10 mouse cellular contexts compared by ENCODE assay signal in the genomic region with DNA sequence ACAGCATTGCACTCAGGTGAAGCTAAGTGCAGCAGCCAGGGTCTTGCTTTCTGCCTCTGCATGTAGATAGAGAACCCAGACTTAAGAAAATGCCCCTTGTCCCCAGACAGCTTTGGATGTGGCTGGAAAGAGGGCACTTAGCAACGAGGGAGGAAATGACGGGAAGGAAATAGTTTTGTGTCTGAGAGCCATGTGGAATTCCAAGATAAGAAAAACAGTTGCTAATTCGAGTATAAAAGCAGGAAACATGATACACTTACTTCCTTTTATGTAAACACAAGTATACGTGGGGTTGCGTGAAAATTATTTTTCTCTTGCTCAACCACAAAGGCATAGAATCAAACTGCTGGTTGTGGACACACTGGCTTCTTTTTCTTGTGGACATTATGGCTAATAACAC. TPM values are rescaled to one million over a fixed set of nuclear protein-coding genes. Genes with fewer than 3 reads are reported as not detected.
A peak's percentile ranks its signal among the peaks of the same experiment; 100 is the strongest.
DNase-seq lines count a peak whose midpoint lies in the region; ATAC-seq lines count a peak whose summit lies in the region.
"Had no signal": no experiment of that assay in that cellular context is flagged by ENCODE, and none has a peak within 500 bp of the region (broad histone marks: within the 10 kb centered on the region; RNA-seq: fewer than 3 reads in every experiment).

A gene (plus strand): TSS at position 312 of the 400 bp plus-strand sequence.

- ATAC-seq in granulocyte monocyte progenitor cell, adult 5-6 weeks (replicated peaks; ENCODE audit: poor library complexity, severe bottlenecking) = peak; percentile 74

- intact Hi-C loops in heart, postnatal 36 days (cut with DNase I) = loop anchor here (5.0 kb wide), 1 partner anchor 81 kb away; no protein-coding TSS in a partner anchor

- DNase-seq in kidney, adult 11 months = peak; percentile 9
- DNase-seq in kidney, postnatal 25 days = no peak
- no peak for DNase-seq in heart, postnatal 36 days
- DNase-seq in lung, postnatal 25 days (ENCODE audit: low spot score) = peak; percentile 62
- no peak for DNase-seq in layer of hippocampus, adult 9-11 months
- DNase-seq in ovary, postnatal 10 days (ENCODE audit: low spot score) = no peak
- no peak for DNase-seq in adrenal gland, postnatal 4 days (ENCODE audit: low spot score in 2 of 2)
- DNase-seq: cerebellum, postnatal 10 days had no signal

RNA-seq across cellular contexts. Expression of the gene that starts here (rescaled TPM):
- total RNA-seq in granulocyte monocyte progenitor cell, adult 5-6 weeks (2014; fragmentation: Nextera tagmentation) = 2.1 and 5.4 TPM in 2 replicates
- total RNA-seq in granulocyte monocyte progenitor cell, adult 5-6 weeks (2017) = 1.1 and 1.4 TPM in 2 replicates
- 10 to 100 TPM; 12.3 to 18.9 TPM for total RNA-seq in heart, postnatal 36 days (2021)
- total RNA-seq in adrenal gland, postnatal 4 days (2021) = 1 to 10 TPM; 7.2 to 8.4 TPM
- total RNA-seq: CH12.LX had no signal

Comparison
In these comparisons a context has a peak if more than half of its experiments do, and no peak if none do; other contexts are left out.
1. DNase-seq: peak in kidney, adult 11 months (single experiment) and lung, postnatal 25 days (single experiment); none in kidney, postnatal 25 days (0 of 2), heart, postnatal 36 days (0 of 2), layer of hippocampus, adult 9-11 months (single experiment), ovary, postnatal 10 days (single experiment) and adrenal gland, postnatal 4 days (0 of 2).